Mouse (Mus musculus): ENCODE measurements around the gene Vmn2r65. TPM values are rescaled to one million over a fixed set of nuclear protein-coding genes. Genes with fewer than 3 reads are reported as not detected.

Vmn2r65 gene
- polyA plus RNA-seq (2012; rRNA removed; ENCODE audit: low replicate concordance): not detected in 2 replicates

GRCm38 (mm10) chr7:84964015-84964414 is at the start of gene Vmn2r65:
Vmn2r65 (minus strand) TSS chr7:84964115.

GRCm38 (mm10) chr7:85012168-85012567 is 48.3 kb upstream of the Vmn2r65 start, which contains the start of gene Vmn2r66:
Vmn2r66 (minus strand) TSS chr7:85012268.

Other genes starting within 250 kb of the Vmn2r65 start
- gene Olfr291, start 110.6 kb downstream of the Vmn2r65 start, polyA plus RNA-seq (2012; rRNA removed; ENCODE audit: low replicate concordance): not detected in 2 replicates
- gene Vmn2r66, start 48.2 kb upstream of the Vmn2r65 start, polyA plus RNA-seq (2012; rRNA removed; ENCODE audit: low replicate concordance): not detected in 2 replicates
- not detected in 2 replicates for gene Vmn2r67, start 191.9 kb upstream of the Vmn2r65 start, polyA plus RNA-seq (2012; rRNA removed; ENCODE audit: low replicate concordance)